Mouse (Mus musculus): ENCODE results near the gene F11r. TPM values are rescaled to one million over a fixed set of nuclear protein-coding genes. Genes with fewer than 3 reads are reported as not detected.
A peak's percentile ranks its signal among the peaks of the same experiment; 100 is the strongest.
"Not testable (repeated sequence)": the region's sequence is repeated elsewhere in the genome, so short reads cannot be mapped to it uniquely, and the experiment has no call there.

Gene F11r
- polyA plus RNA-seq, 1 experiment: 10.1 TPM

DNA sequence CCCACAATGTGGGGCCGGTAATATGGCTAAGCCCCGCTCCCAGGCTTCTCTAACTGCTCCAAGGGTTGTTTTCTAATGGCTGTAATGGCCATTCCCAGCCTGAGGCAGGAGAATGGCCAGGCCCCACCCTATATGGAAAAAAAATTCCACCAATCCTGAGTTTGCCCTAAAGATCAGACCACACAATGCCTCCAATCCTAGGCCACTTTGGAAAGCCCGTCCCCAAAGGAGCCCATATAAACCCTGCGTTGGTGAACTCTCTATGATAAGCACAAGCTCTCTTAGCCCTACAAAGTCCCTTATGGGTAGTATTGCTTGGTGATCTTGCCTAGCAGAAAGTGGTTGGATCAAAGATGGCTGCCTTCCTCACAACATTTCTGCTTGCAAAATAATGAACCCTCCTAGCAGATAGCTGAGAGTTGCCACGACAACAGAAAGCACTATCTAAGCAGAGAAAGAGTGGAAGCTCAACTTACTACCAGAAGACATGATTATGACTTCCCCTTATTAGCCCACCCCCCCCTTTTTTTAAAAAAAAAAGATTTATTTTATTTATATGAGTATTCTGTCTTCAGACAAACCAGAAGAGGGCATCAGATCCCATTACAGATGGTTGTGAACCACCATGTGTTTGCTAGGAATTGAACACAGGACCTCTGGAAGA is 28.5 kb downstream of the F11r start:
- H3K4me3 ChIP-seq (replicated peaks; ENCODE audit: insufficient read depth, low read depth, low read length): no peak overlapping the region
- no peak for TF ChIP-seq CTCF (IDR thresholded peaks at IDR 0.05; ENCODE audit: borderline replicate concordance, insufficient read depth, low read depth, low read length)
- TF ChIP-seq POLR2A (IDR thresholded peaks at IDR 0.05; ENCODE audit: borderline replicate concordance, insufficient read depth, low read length): no peak
- 87% methylated on average over 5 of the region's 5 CpGs for WGBS
- H3K27me3 ChIP-seq (ENCODE audit: control insufficient read depth, insufficient read depth, low read length): no peaks in the 10 kb centered on the region
- no peaks in the 10 kb centered on the region for H3K4me1 ChIP-seq (ENCODE audit: control insufficient read depth, insufficient read depth, low read length)
- H3K27ac ChIP-seq (ENCODE audit: insufficient read depth, low read length): no peak overlapping the region
- no peak for DNase-seq

DNA sequence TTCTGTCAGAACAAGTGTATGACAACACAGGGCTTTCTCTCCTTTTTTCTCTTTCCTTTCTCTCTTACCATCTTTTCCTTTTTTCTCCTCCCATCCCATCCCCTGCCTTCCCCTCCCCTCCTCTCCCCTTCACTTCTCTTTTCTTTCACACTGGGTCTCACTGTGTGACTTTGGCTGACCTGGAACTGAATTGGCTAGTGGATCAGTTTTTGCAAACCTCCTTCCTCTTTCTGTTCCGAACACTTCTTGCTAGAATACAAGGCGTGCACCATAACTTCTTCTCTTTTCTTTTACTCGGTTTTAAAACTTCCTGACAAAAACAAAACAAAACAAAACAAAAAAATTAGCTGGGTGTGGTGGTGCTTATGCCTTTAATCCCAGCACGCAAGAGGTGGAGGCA is 29.2 kb downstream of the F11r start:
- WGBS: 78% methylated on average over 4 of the region's 4 CpGs
- TF ChIP-seq CTCF (IDR thresholded peaks at IDR 0.05; ENCODE audit: borderline replicate concordance, insufficient read depth, low read depth, low read length): no peak
- no peak for TF ChIP-seq POLR2A (IDR thresholded peaks at IDR 0.05; ENCODE audit: borderline replicate concordance, insufficient read depth, low read length)
- Histone ChIP-seq H3K27me3 (ENCODE audit: control insufficient read depth, insufficient read depth, low read length) (no peaks in the 10 kb centered on the region), H3K27ac (ENCODE audit: insufficient read depth, low read length) (no peak overlapping the region), H3K4me3 (replicated peaks; ENCODE audit: insufficient read depth, low read depth, low read length) (no peak overlapping the region), H3K4me1 (ENCODE audit: control insufficient read depth, insufficient read depth, low read length) (no peaks in the 10 kb centered on the region)
- DNase-seq: no peak

DNA sequence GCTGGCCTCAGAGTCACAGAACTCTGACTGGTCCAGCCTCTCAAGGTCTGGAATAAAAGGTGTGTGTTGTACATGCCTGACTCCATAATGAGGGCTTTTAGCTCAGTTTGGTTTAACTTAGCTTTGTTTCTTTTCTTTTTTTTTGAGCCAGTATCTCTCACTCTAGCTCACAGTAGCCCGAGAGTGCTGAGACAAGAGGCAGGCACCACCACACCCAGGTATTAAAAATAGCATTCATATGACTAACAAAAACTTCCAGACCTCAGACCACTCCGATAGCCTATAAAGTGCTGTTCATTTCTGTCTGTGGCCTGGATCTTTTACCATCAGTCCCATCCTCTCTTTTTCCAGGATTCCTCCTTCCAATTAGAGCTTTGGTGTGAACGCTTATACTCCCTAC is 32.3 kb downstream of the F11r start:
- Histone ChIP-seq H3K27ac (ENCODE audit: insufficient read depth, low read length) (no peak overlapping the region), H3K4me1 (ENCODE audit: control insufficient read depth, insufficient read depth, low read length) (no peaks in the 10 kb centered on the region), H3K4me3 (replicated peaks; ENCODE audit: insufficient read depth, low read depth, low read length) (no peak overlapping the region), H3K27me3 (ENCODE audit: control insufficient read depth, insufficient read depth, low read length) (no peaks in the 10 kb centered on the region)
- no peak for DNase-seq
- TF ChIP-seq CTCF (IDR thresholded peaks at IDR 0.05; ENCODE audit: borderline replicate concordance, insufficient read depth, low read depth, low read length): no peak
- TF ChIP-seq POLR2A (IDR thresholded peaks at IDR 0.05; ENCODE audit: borderline replicate concordance, insufficient read depth, low read length): no peak
- 95% methylated on average over 3 of the region's 3 CpGs for WGBS

DNA sequence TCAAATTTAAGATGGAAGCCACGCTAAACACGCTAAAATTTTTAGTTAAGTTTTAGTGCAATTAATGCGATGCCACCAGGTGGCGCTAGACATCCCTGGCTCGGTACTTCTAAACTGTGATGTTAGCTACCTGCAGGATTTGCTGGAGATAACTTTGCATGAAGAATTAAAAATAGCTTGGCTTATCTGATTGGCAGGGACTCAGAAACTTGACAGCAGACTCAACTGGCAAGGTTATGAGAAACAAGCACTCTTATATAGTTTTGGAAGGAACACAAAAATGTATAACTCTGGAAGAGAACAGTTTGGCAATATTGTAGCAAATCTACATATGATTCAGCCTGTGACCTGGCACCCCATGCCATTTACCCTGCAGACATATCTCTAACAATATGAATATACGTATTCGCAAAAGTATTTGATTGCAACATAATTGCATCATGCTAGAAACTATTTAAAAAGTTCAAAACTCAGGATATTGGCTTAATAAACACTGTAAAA is 33.1 kb downstream of the F11r start:
- H3K27ac ChIP-seq (ENCODE audit: insufficient read depth, low read length): no peak overlapping the region
- 25% methylated on average over 7 of the region's 7 CpGs for WGBS
- no peak overlapping the region for H3K4me3 ChIP-seq (replicated peaks; ENCODE audit: insufficient read depth, low read depth, low read length)
- H3K27me3 ChIP-seq (ENCODE audit: control insufficient read depth, insufficient read depth, low read length): no peaks in the 10 kb centered on the region
- TF ChIP-seq CTCF (IDR thresholded peaks at IDR 0.05; ENCODE audit: borderline replicate concordance, insufficient read depth, low read depth, low read length) (peak; percentile 78), POLR2A (IDR thresholded peaks at IDR 0.05; ENCODE audit: borderline replicate concordance, insufficient read depth, low read length) (no peak)
- DNase-seq: peak; percentile 27 to 51
- H3K4me1 ChIP-seq (ENCODE audit: control insufficient read depth, insufficient read depth, low read length): no peaks in the 10 kb centered on the region

DNA sequence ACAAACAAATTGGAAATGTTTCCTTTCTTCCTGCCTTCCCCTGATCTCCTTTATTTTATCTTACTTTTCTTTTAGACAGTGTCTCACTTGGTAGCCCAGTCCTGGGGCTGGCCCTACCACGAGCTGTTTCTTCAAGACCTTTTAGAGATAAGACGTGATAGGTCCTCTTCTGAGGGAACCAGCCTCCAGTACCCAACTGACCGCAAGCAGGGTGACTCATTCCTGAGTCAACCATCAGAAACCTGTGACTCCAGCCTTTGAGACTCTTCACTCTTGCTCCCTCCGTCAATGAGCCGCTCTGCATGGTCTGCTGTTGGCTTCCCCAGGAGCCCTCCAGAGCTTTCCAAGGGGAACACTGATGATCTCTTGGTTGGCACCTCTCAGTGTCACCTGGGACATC is 33.6 kb downstream of the F11r start:
- H3K4me3 ChIP-seq (replicated peaks; ENCODE audit: insufficient read depth, low read depth, low read length): no peak overlapping the region
- TF ChIP-seq CTCF (IDR thresholded peaks at IDR 0.05; ENCODE audit: borderline replicate concordance, insufficient read depth, low read depth, low read length) (no peak), POLR2A (IDR thresholded peaks at IDR 0.05; ENCODE audit: borderline replicate concordance, insufficient read depth, low read length) (no peak)
- H3K27ac ChIP-seq (ENCODE audit: insufficient read depth, low read length): no peak overlapping the region
- no peak for DNase-seq
- no peaks in the 10 kb centered on the region for H3K4me1 ChIP-seq (ENCODE audit: control insufficient read depth, insufficient read depth, low read length)
- 91% methylated on average over 5 of the region's 5 CpGs for WGBS
- H3K27me3 ChIP-seq (ENCODE audit: control insufficient read depth, insufficient read depth, low read length): no peaks in the 10 kb centered on the region

DNA sequence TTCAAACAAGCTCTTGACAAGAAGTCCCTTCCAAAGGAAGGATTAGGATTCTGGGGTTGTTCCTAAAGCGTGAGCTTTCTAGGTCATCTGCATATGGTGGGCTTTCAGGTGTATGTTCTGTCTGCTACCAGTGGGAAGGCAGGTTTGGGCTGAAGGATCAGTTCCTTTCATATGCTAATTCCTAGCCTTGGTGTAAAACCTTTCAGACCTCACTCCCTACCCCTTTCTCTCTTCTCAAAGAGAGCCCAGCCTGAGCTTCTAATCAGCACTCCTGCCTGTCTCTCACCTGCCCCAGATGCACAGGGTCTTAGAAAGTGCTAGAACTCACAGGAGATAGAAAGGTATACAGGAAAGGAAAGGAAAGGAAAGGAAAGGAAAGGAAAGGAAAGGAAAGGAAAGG is 34.1 kb downstream of the F11r start:
- Histone ChIP-seq H3K4me3 (replicated peaks; ENCODE audit: insufficient read depth, low read depth, low read length) (no peak overlapping the region), H3K4me1 (ENCODE audit: control insufficient read depth, insufficient read depth, low read length) (no peaks in the 10 kb centered on the region), H3K27me3 (ENCODE audit: control insufficient read depth, insufficient read depth, low read length) (no peaks in the 10 kb centered on the region), H3K27ac (ENCODE audit: insufficient read depth, low read length) (no peak overlapping the region)
- 46% methylated on average over 1 of the region's 1 CpGs for WGBS
- no peak for DNase-seq
- no peak for TF ChIP-seq POLR2A (IDR thresholded peaks at IDR 0.05; ENCODE audit: borderline replicate concordance, insufficient read depth, low read length)
- TF ChIP-seq CTCF (IDR thresholded peaks at IDR 0.05; ENCODE audit: borderline replicate concordance, insufficient read depth, low read depth, low read length): no peak

DNA sequence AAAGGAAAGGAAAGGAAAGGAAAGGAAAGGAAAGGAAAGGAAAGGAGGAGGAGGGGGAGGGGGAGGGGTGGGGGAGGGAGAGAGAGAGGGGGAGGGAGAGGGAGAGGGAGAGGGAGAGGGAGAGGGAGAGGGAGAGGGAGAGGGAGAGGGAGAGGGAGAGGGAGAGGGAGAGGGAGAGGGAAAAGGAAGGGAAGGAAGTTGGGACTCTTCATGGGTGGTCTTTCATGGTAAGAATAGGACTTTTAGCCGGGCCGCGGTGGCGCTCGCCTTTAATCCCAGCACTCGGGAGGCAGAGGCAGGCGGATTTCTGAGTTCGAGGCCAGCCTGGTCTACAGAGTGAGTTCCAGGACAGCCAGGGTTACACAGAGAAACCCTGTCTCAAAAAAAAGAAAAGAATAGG is 34.6 kb downstream of the F11r start:
- 85% methylated on average over 8 of the region's 8 CpGs for WGBS
- H3K4me3 ChIP-seq (replicated peaks; ENCODE audit: insufficient read depth, low read depth, low read length); DNase-seq; H3K27ac ChIP-seq (ENCODE audit: insufficient read depth, low read length); H3K4me1 ChIP-seq (ENCODE audit: control insufficient read depth, insufficient read depth, low read length); H3K27me3 ChIP-seq (ENCODE audit: control insufficient read depth, insufficient read depth, low read length): not testable (repeated sequence)

DNA sequence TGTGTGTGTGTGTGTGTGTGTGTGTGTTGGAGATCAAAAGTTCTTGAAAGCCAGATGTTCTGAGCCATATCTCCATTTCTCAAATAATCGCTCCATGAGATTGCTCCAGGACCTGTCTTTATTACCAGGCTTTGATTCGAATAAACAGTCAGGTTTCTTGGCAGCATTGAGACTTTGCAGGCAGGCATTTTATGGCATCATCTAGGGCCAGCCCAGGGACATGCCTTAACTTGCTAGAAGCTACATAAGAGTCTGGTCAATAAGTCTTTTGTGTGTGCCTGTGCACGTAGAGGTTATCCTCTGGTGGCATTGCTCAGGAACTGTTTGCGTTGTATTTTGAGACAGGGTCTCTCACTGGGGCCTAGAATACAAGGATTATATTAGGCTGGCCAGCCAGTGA is 36.2 kb downstream of the F11r start:
- no peak for DNase-seq
- H3K4me1 ChIP-seq (ENCODE audit: control insufficient read depth, insufficient read depth, low read length): no peaks in the 10 kb centered on the region
- H3K4me3 ChIP-seq (replicated peaks; ENCODE audit: insufficient read depth, low read depth, low read length): no peak overlapping the region
- WGBS: 66% methylated on average over 4 of the region's 4 CpGs
- no peaks in the 10 kb centered on the region for H3K27me3 ChIP-seq (ENCODE audit: control insufficient read depth, insufficient read depth, low read length)
- H3K27ac ChIP-seq (ENCODE audit: insufficient read depth, low read length): no peak overlapping the region
- TF ChIP-seq POLR2A (IDR thresholded peaks at IDR 0.05; ENCODE audit: borderline replicate concordance, insufficient read depth, low read length) (no peak), CTCF (IDR thresholded peaks at IDR 0.05; ENCODE audit: borderline replicate concordance, insufficient read depth, low read depth, low read length) (no peak)

Measured in cerebellum, adult 2 months (tissue).